Mouse (Mus musculus) thymus, postnatal 14 days (tissue): Measurements from ENCODE around the gene Myct1.

Experiments
- DNase-seq: peaks from one replicate; pipeline ENCODE4 v3.0.0; 2021

Gene Myct1

GRCm38 (mm10) chr10:5626268-5626667 is 32.7 kb downstream of the Myct1 start:
- no peak for DNase-seq

GRCm38 (mm10) chr10:5633672-5634200 is 40.2 kb downstream of the Myct1 start:
- no peak for DNase-seq

GRCm38 (mm10) chr10:5634336-5634735 is 40.8 kb downstream of the Myct1 start:
- DNase-seq = peak; percentile 10

- DNase-seq = no peak
These were observed 43.7 kb downstream of the Myct1 start for GRCm38 (mm10) chr10:5637322-5637721.

GRCm38 (mm10) chr10:5639112-5639511 is 45.5 kb downstream of the Myct1 start, which contains the start of gene Vip:
Gene Vip (plus strand): TSS chr10:5639218.
- DNase-seq = no peak
